Comparison of ENCODE assay signal across 7 mouse cellular contexts in genomic region chr1:184024631-184025030, GRCm38 (mm10).
"Had no signal": no experiment of that assay in that cellular context is flagged by ENCODE, and none has a peak within 500 bp of the region (broad histone marks: within the 10 kb centered on the region; RNA-seq: fewer than 3 reads in every experiment).

No protein-coding gene starts in this region.

- DNase-seq: kidney, adult 18-20 months; kidney, postnatal 14 days; left cerebral cortex, postnatal 4 days; lung, adult 2 months; lung, postnatal 10 days; right cerebral cortex, adult 18-20 months; right cerebral cortex, postnatal 25 days had no signal
